Mouse (Mus musculus): ENCODE measurements around the gene Slc35f3.

Slc35f3 gene

DNA sequence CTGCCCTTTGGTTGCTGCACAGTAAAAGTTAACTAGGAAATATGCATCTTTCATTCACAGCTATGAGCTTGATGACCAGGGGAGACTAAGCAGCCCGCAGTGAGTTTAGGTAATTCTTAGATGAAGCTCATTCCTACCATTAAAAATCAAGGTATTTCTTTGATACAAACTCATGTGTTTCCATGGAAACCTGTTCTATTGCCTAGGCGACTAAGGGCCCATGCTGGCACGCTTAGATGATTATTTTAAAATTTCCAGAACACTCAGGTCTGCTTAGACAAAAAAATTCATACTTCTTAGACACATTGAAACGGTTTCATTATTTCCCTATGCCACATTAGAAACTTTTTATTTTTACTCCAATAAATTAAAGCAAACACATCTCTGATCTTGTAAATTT lies 106.7 kb downstream of the Slc35f3 start:
- DNase-seq (ENCODE audit: low spot score): no peak

DNA sequence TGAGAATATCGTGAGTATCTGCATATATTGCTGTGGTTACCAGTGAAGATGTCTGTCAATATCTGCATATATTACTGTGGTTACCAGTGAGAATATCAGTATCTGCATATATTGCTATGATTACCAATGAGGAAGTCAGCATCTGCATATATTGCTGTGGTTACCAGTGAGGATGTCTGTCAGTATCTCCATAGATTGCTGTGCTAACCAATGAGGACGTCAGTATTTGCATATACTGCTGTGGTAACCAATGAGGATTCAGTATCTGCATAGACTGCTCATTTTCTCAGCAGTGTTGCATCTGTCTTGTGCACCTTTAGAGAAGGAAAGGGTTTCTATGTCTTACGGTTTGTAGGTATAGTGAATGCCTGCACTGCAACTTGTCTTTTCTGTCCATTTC lies 122.5 kb downstream of the Slc35f3 start:
- DNase-seq (ENCODE audit: low spot score): no peak

GRCm38 (mm10) chr8:126422174-126422919 lies 124.0 kb downstream of the Slc35f3 start, which contains the start of gene Coa6:
Gene Coa6, plus strand, starts transcription at chr8:126422515.
- DNase-seq (ENCODE audit: low spot score): peak; percentile 98

GRCm38 (mm10) chr8:126422920-126423300 lies 124.6 kb downstream of the Slc35f3 start:
- DNase-seq (ENCODE audit: low spot score): no peak

DNA sequence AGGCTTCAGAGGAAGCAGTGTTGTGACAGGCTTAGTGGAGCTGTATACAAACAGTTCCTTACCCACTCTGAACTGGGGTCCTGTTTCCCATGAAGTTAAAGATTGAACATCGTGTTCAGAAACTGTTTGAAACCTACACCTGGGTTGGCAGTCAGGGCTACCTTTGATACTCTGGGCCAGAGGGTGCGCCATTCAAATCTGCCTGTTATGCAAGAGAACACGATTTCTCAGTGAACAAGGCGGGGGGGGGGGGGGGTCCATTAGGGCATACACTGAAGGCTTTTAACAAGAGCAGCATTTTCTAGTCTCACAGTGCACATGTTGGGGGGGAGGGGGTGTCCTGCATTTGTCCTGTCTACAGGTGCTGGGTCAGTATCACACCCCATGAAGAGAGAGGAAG lies 125.8 kb downstream of the Slc35f3 start:
- DNase-seq (ENCODE audit: low spot score): no peak

GRCm38 (mm10) chr8:126424946-126425345 lies 126.6 kb downstream of the Slc35f3 start:
- no peak for DNase-seq (ENCODE audit: low spot score)

DNA sequence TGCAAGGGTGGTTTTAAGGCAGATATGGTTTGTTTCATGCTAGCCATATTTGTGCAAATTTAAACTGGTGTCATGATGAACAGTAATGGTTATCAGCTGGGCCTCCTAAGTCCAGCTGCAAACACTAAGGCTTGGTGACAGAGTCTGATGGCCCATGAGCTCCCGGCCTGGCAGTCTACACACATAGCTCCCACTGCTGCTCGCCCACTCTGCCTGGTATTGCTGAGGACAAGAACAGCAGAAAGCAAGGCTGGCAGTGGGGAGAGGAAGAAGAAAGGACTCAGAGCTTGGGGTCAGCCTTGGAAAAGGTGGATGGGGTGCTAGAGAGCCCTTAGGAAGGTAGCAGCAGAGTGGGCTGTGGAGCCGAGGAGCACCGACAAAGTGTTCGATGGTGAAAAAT lies 131.3 kb downstream of the Slc35f3 start:
- no peak for DNase-seq (ENCODE audit: low spot score)

DNA sequence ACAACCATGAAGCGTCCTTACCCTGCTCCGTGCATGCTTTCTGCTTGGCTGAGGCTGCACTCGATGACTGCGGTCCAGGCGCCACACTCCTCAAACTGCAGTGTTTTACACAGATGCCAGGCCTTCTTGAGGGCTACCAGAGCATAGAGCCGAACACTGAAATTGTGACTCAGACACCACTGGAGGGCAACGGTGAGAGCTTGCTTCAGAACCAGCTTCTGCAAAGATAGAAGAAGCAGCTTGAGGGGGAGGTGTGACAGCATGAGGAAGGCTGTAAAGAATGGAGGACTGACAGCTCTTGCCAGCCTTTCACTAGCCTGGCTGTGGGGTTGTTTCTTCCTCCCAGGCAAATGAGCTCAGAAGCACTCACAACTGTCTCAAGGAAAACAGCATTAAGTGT lies 135.5 kb downstream of the Slc35f3 start:
- DNase-seq (ENCODE audit: low spot score): no peak

DNA sequence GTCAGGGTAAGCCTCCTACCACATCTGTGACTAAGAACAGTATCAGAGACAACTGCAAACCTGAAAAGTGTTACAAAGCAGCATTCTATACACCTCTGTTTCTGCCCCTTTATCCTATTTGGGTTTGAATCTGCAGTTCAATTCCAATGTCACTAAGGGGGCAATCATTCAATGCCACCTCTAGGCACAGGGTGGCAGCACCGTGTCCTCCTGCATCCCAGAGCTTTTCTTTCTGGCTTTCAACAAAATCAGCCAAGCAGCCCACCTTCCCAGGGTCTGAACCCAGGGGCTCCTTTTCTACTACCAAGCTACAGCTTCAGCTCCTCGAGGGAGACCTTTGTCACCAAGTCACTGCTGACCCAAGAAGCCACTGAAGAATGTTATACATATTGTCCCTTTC lies 140.6 kb downstream of the Slc35f3 start:
- DNase-seq (ENCODE audit: low spot score): no peak
